Mouse (Mus musculus): ENCODE measurements around the gene Cdh1.
A peak's percentile ranks its signal among the peaks of the same experiment; 100 is the strongest.
"Not testable (repeated sequence)": the region's sequence is repeated elsewhere in the genome, so short reads cannot be mapped to it uniquely, and the experiment has no call there.

Gene Cdh1

GRCm38 (mm10) chr8:106603131-106603819 is at the start of gene Cdh1:
Gene Cdh1, plus strand, starts transcription at chr8:106603351.
- DNase-seq: peak; percentile 94

- no peak for DNase-seq
These were observed 49.1 kb upstream of the Cdh1 start for GRCm38 (mm10) chr8:106554011-106554410.

- DNase-seq: no peak
These were observed 47.0 kb upstream of the Cdh1 start for GRCm38 (mm10) chr8:106556068-106556645.

- no peak for DNase-seq
These were observed 43.3 kb upstream of the Cdh1 start for GRCm38 (mm10) chr8:106559844-106560243.

GRCm38 (mm10) chr8:106561097-106561865 is 41.9 kb upstream of the Cdh1 start:
- DNase-seq: peak; percentile 81

DNA sequence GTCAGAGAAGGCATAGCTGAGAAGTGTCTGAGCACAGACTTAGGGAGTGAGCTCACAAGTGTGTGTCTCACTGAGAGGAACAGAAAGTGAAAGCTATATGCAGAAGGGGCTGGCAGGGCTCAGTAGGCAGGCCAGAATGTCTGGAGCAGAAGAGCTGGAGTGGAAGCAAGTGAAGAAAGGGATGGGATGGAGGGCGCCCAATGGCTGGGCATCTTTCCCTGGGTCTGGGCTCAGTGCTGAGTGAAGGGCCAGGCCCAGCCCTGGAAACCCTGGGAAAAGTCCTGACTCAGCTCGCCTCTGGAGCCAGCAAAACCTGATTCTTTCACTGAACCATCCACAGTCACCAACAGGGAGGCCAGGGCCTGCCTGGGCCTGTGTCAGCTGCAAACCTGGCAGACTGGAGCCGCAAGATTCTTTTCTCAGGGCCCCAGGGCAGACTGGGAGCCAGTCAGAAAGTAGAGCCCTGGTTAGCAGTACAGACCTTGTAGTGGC is 39.4 kb upstream of the Cdh1 start:
- DNase-seq: peak; percentile 48

DNA sequence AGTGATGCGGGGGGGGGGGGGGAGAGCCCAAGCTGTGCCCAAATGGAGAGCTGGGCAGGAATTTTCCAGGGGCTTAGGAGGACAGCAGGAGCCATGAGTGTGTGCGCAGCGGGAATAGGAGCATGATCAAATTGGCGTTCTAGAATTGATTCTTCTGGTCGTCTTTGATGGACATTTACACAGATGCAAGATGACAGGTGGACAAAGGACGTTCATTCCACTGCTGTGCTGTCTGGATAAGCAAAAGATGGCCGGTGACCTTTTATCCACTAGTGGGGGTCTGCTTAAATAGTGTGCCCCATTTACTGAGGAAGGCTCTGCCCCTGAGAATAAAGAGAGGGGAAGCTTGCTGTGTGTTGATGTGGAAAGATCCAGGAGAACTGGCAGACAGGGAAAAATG is 34.1 kb upstream of the Cdh1 start:
- DNase-seq: no peak

DNA sequence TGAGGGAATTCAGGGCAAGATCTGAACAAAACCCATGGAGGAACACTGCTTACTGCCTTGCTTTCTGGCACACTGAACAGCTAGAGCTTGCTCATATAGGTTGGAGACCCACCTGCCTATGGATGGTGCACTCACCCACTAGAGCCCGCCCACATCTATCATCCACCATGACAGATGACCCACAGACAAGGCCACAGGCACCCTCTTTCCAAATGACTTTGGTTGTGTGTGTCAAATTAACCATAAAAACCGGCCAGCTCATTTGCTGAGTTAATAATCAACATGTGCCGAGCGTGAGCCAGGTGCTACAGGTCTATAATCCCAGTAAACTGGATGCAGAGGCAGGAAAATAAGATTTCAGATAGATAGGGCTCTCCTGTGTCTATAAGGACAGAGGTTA is 32.8 kb upstream of the Cdh1 start:
- peak; percentile 64 for DNase-seq

DNA sequence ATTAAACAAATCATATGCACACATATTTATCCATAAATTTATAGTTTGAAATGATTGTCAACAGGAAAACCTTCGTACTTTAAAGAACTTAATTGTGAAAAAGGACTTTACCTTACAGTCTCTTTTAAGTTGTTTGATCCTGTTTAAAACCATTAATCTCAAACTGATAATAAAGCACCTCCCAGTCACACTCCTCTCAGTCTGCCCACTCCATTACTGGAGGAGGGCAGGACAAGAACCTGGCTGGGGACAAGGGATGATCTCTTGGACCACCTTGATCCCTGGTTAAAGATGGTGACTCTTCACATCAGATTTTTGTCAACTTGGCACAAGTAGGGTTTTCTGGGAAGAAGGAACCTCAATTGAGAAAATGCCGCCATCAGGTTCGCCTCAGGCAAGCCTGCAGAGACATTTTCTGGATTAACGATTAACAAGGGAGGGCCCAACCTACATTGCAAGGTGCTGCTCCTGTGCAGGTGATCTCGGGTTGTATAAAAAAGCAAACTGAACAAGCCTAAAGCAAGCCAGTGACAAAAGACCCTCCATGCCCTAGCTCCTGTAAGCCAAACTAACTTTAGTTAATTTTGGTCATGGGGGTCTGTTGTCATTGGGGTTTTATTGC is 31.5 kb upstream of the Cdh1 start:
- peak; percentile 52 for DNase-seq

- DNase-seq: not testable (repeated sequence)
These were observed 31.0 kb upstream of the Cdh1 start for GRCm38 (mm10) chr8:106572175-106572574.

DNA sequence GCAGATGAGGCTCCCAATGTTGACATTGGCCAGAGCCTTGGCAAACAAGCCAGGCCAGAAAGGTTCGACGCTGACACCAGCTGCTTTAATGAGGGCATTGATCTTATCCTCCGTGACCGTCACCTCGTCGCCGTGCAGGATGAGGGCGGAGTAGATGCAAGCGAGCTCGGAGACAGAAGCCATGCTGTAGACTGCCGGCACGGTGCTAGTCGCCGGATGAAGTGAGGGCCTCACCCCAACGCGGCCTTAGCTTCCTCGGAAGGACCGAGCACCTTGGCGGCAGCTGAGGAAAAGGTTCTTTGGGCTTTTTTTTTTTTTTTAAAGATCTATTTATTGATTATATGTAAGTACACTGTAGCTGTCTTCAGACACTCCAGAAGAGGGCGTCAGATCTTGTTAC is 30.0 kb upstream of the Cdh1 start, which contains the start of gene Gm10073:
Gene Gm10073, minus strand, starts transcription at position 294 of the 400 bp plus-strand sequence.
- not testable (repeated sequence) for DNase-seq

DNA sequence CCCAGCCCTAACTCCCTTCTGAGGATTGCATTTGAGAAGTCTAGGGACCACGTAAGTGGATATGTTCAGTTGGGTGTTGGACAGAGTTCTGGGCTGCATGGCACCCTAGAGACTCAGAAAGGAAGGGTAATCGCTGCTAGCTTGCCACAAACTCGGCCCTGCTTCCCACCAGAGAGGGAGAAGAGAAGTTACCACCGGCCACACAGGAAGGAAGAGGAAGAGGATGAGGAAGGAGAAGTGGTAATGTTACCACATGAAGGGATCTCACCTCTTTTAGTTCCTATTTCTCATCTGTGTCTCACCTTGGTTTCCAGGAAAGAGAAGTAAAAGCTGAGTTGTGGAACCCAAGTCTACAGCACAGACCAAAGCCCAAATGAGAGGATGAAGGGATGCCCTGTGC is 28.9 kb upstream of the Cdh1 start:
- no peak for DNase-seq

GRCm38 (mm10) chr8:106576849-106577555 is 26.1 kb upstream of the Cdh1 start:
- no peak for DNase-seq

- DNase-seq: no peak
These were observed 23.6 kb upstream of the Cdh1 start for GRCm38 (mm10) chr8:106579510-106579909.

DNA sequence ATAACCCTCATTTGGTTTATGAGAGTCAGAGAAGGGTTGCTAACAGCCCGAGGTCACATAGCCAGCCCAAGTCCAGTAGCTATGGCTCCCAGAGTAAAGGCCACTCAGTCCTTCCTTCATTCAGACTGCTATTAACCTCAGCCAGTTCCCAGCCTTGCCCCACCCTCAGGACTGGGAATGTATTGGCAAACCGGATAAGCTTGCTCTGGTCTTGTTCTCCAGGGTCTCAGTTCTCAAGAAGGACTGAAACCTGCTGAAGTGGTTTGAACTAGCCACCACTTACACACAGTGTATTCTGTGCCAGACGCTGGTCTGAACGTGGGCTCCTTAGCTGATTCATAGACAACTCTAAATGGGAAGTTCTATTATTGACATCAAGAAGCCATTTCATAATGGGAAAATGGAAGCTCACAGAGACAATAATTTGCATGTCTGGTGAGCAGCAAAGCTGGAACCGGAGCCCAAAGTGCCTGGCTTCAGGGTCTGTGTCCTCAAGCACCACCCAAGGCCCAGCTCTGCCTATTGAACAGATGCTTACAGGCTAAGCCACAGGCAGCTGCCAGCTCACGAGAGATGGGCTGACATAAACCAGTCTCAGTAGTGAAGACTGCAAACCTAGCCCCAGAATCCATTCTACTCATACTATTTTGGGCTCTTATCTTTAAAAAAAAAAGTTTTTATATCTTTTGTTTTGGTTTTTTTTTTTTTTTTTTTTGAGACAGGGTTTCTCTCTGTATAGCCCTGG is 21.6 kb upstream of the Cdh1 start:
- no peak for DNase-seq

DNA sequence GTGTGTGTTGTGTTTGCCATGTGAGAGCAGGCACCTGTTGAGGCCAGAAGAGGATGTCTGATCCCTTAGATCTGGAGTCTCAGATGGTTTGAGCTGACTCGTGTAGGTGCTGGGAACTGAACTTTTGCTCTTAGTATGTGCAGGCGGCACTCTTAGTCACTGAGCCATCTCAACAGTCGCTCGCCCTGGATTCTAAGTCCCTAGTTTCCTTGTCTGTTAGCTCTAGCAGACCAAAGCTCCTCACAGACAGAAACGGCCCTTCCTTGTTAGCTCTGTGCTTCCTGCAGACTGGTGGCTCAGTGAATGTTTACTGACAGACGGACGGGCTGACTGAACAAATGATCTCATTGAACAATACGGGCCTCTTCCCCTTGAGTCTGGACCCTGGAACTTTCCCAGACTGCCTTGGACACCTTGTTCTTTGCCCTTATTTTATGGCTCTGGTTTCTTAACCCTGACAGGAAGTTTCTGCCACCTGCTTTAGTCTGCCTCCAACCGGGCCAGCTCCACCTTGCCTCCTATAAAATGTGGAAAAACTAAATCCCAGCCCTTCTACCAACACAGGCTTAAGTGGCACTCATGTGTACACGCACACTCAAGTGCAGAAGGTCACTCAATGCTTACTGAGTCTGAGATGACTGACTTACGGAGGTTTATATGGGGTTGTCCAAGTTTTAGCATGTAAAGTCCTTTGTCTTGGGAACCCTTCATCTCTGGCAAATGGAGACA is 18.0 kb upstream of the Cdh1 start:
- DNase-seq: peak; percentile 44

DNA sequence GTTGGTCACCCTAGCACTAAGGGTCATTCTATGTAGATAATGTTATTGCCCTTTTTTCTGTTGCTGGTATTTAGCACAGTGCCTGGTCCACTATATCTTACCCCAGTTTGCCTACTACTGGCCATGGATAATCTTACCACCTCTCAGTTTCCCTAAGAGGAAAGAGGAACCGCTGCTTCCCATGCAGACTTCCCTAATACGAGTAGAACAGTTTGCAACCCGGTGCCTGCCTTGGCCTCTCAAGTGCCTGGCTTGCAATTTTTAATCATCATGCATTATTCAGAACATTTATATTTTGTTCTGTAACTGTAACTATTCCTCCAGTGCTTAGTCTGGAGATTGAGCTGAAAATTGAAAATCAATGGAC is 17.5 kb upstream of the Cdh1 start:
- DNase-seq: no peak

GRCm38 (mm10) chr8:106586896-106587295 is 16.3 kb upstream of the Cdh1 start:
- DNase-seq: no peak

DNA sequence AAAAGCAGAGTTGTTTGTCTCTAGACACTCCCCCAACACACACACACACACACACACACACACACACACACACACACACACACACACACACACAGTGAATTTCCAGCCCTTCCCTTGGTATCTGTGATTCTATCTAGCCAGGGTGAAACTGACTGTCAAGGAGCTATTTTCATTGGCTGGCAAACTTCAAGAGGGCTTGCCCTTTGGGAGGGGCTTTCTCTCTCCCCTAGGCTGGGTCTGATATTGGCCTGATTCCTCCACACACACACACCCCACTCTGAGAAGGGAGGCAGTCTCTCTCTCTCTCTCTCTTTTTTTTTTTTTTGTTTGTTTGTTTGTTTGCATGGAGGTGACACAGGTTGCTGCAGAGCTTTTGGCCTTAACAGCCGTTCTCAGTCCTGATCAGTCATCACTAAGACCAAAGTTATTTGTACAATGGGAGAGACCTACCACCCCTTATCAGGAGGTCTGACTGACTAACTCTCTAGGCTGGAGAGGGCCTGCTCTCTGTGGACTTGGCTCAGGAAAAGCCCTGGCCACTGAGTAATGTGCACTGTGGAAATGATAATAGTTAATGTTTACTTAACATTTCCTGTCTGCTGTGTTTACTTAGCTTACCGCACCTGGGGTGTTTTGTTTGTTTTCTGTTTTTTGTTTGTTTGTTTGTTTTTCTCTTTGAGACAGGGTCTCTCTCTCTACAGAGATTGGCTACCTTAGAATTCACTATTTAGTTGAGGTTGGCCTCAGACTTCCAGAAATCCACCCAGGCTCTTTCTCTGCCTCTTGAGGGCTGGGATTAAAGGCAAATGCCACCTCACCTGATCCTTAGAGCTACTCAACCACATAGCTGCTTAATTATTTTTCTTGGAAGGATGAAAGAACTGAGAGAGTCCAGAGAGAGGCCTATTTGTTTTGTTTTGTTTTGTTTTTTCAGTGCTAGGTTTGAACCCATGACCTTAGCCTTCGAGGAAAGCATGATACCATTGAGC is 14.4 kb upstream of the Cdh1 start:
- DNase-seq: no peak

- DNase-seq: no peak
These were observed 10.7 kb upstream of the Cdh1 start for GRCm38 (mm10) chr8:106592458-106592857.
